Mouse (Mus musculus) layer of hippocampus, adult 8-10 months (tissue): ENCODE measurements at regions not wholly inside any gene's neighbourhood (a gene's known extent, or its start where the extent isn't known, plus 50 kb on each side); places are given as distances from the start of the nearest gene placed in this dataset.

Experiments
- DNase-seq, 2 experiments: peaks; one replicate each; pipeline ENCODE4 v3.0.0; 2022; ENCODE audit warnings: low spot score in 2 of 2

- DNase-seq, result no peak
These were observed 197.1 kb upstream of the Arrdc4 start for GRCm38 (mm10) chr7:68945886-68946863.

- DNase-seq, result no peak
These were observed 181.7 kb upstream of the Arrdc4 start for GRCm38 (mm10) chr7:68930627-68931334.

GRCm38 (mm10) chr7:68929669-68930068 lies 180.6 kb upstream of the Arrdc4 start:
- DNase-seq, result no peak

GRCm38 (mm10) chr7:68925640-68926039 lies 176.6 kb upstream of the Arrdc4 start:
- DNase-seq, result no peak

- no peak for DNase-seq
These were observed 169.8 kb upstream of the Arrdc4 start for GRCm38 (mm10) chr7:68918632-68919435.

- DNase-seq, result no peak
These were observed 168.8 kb upstream of the Arrdc4 start for GRCm38 (mm10) chr7:68917876-68918200.

- DNase-seq, result no peak
These were observed 168.3 kb upstream of the Arrdc4 start for GRCm38 (mm10) chr7:68917137-68917875.

- DNase-seq, result no peak
These were observed 166.9 kb upstream of the Arrdc4 start for GRCm38 (mm10) chr7:68915976-68916375.

GRCm38 (mm10) chr7:68914344-68914743 lies 165.3 kb upstream of the Arrdc4 start:
- peak; percentile 40 to 50 for DNase-seq

GRCm38 (mm10) chr7:68911989-68912655 lies 163.1 kb upstream of the Arrdc4 start:
- DNase-seq, result no peak

- no peak for DNase-seq
These were observed 162.5 kb upstream of the Arrdc4 start for GRCm38 (mm10) chr7:68911562-68911961.

GRCm38 (mm10) chr7:68909694-68910093 lies 160.7 kb upstream of the Arrdc4 start:
- no peak for DNase-seq

GRCm38 (mm10) chr7:68908401-68908834 lies 159.4 kb upstream of the Arrdc4 start:
- DNase-seq, result peak in 1 of 2 experiments; percentile 15

GRCm38 (mm10) chr7:68907867-68908266 lies 158.8 kb upstream of the Arrdc4 start:
- DNase-seq, result no peak

GRCm38 (mm10) chr7:68906771-68907395 lies 157.8 kb upstream of the Arrdc4 start:
- DNase-seq, result no peak

GRCm38 (mm10) chr7:68905793-68906192 lies 156.8 kb upstream of the Arrdc4 start:
- no peak for DNase-seq

- DNase-seq, result no peak
These were observed 137.1 kb upstream of the Arrdc4 start for GRCm38 (mm10) chr7:68886173-68886572.

GRCm38 (mm10) chr7:68873008-68873407 lies 124.0 kb upstream of the Arrdc4 start:
- no peak for DNase-seq

GRCm38 (mm10) chr7:68864322-68865031 lies 115.4 kb upstream of the Arrdc4 start:
- no peak for DNase-seq
